ENCODE assay signal across 20 mouse cellular contexts in genomic region chr9:40324826-40325225, GRCm38 (mm10). TPM values are rescaled to one million over a fixed set of nuclear protein-coding genes. Genes with fewer than 3 reads are reported as not detected.
DNase-seq lines count a peak whose midpoint lies in the region; ATAC-seq and TF ChIP-seq lines count a peak whose summit lies in the region.
"Had no signal": no experiment of that assay in that cellular context is flagged by ENCODE, and none has a peak within 500 bp of the region (broad histone marks: within the 10 kb centered on the region; RNA-seq: fewer than 3 reads in every experiment).

No protein-coding gene starts in this region.

- H3K4me2 ChIP-seq in heart, embryonic 11.5 days, result peak overlapping the region; percentile 38
- no peak overlapping the region for H3K4me2 ChIP-seq in midbrain, embryonic 11.5 days
- H3K4me2 ChIP-seq in midbrain, embryonic 14.5 days (ENCODE audit: low read length), result no peak overlapping the region
- H3K4me2 ChIP-seq in liver, embryonic 15.5 days, result peak overlapping the region; percentile 45
- H3K4me2 ChIP-seq in stomach, postnatal 0 days (replicated peaks; ENCODE audit: low read depth), result peak overlapping the region; percentile 44
- H3K4me2 ChIP-seq: lung, embryonic 14.5 days had no signal

- H3K4me1 ChIP-seq in heart, embryonic 11.5 days (ENCODE audit: control insufficient read depth, insufficient read depth, low read length), result peaks cover 32% of the 10 kb centered on the region
- no peaks in the 10 kb centered on the region for H3K4me1 ChIP-seq in midbrain, embryonic 11.5 days (ENCODE audit: control insufficient read depth, insufficient read depth, low read length)
- no peaks in the 10 kb centered on the region for H3K4me1 ChIP-seq in midbrain, embryonic 14.5 days (ENCODE audit: control insufficient read depth, insufficient read depth, low read length)
- H3K4me1 ChIP-seq in liver, embryonic 15.5 days (replicated peaks), result peaks cover 16% of the 10 kb centered on the region
- H3K4me1 ChIP-seq in stomach, postnatal 0 days (replicated peaks; ENCODE audit: control insufficient read depth, insufficient read depth), result no peaks in the 10 kb centered on the region; the same call in none of the 2 replicates

- H3K36me3 ChIP-seq in heart, embryonic 11.5 days (ENCODE audit: control insufficient read depth, insufficient read depth, low read length), result no peaks in the 10 kb centered on the region
- H3K36me3 ChIP-seq in midbrain, embryonic 11.5 days (ENCODE audit: control insufficient read depth, insufficient read depth, low read length), result no peaks in the 10 kb centered on the region
- 0 out of 2 replicates have a peak, but pooled peaks cover 19% of the 10 kb centered on the region for H3K36me3 ChIP-seq in midbrain, embryonic 14.5 days (ENCODE audit: control insufficient read depth, insufficient read depth, low read length)
- no peaks in the 10 kb centered on the region for H3K36me3 ChIP-seq in liver, embryonic 15.5 days (replicated peaks)
- H3K36me3 ChIP-seq in stomach, postnatal 0 days (ENCODE audit: control insufficient read depth, insufficient read depth, low read length), result no peaks in the 10 kb centered on the region
- H3K36me3 ChIP-seq: embryonic facial prominence, embryonic 10.5 days; hindbrain, embryonic 10.5 days had no signal

- no peak overlapping the region for H3K9ac ChIP-seq in heart, embryonic 11.5 days (ENCODE audit: low read depth, low read length)
- no peak overlapping the region for H3K9ac ChIP-seq in midbrain, embryonic 11.5 days (ENCODE audit: low read length)
- no peak overlapping the region for H3K9ac ChIP-seq in midbrain, embryonic 14.5 days (replicated peaks; ENCODE audit: low read length)
- H3K9ac ChIP-seq in liver, embryonic 15.5 days, result no peak overlapping the region
- H3K9ac ChIP-seq in stomach, postnatal 0 days (ENCODE audit: low read length), result no peak overlapping the region
- H3K9ac ChIP-seq: forebrain, postnatal 0 days; lung, embryonic 14.5 days had no signal

- H3K9me3 ChIP-seq in heart, embryonic 11.5 days (replicated peaks; ENCODE audit: control insufficient read depth, low read length), result no peaks in the 10 kb centered on the region
- no peaks in the 10 kb centered on the region for H3K9me3 ChIP-seq in midbrain, embryonic 11.5 days (ENCODE audit: control insufficient read depth, low read length)
- no peaks in the 10 kb centered on the region for H3K9me3 ChIP-seq in midbrain, embryonic 14.5 days (ENCODE audit: control insufficient read depth, low read length)
- no peaks in the 10 kb centered on the region for H3K9me3 ChIP-seq in liver, embryonic 15.5 days (replicated peaks)
- H3K9me3 ChIP-seq in stomach, postnatal 0 days (ENCODE audit: control insufficient read depth, low read length), result no peaks in the 10 kb centered on the region
- H3K9me3 ChIP-seq: embryonic facial prominence, embryonic 10.5 days; hindbrain, embryonic 10.5 days had no signal

- TF ChIP-seq EP300 in stomach, postnatal 0 days (optimal IDR thresholded peaks at IDR 0.05), result no peak

- H3K27ac ChIP-seq in heart, embryonic 11.5 days (ENCODE audit: low read depth, low read length), result no peak overlapping the region
- H3K27ac ChIP-seq in midbrain, embryonic 11.5 days (ENCODE audit: low read depth, low read length), result no peak overlapping the region
- no peak overlapping the region for H3K27ac ChIP-seq in midbrain, embryonic 14.5 days (replicated peaks; ENCODE audit: low read depth, low read length)
- H3K27ac ChIP-seq in liver, embryonic 15.5 days (replicated peaks), result no peak overlapping the region
- peak overlapping the region; percentile 30; the same call in 1 of the 2 replicates for H3K27ac ChIP-seq in stomach, postnatal 0 days (replicated peaks)
- H3K27ac ChIP-seq: embryonic facial prominence, embryonic 10.5 days; heart, adult 2 months; hindbrain, embryonic 10.5 days had no signal

- WGBS in heart, embryonic 11.5 days (ENCODE audit: insufficient replicate concordance), result 79% methylated on average over 6 of the region's 6 CpGs
- 87% methylated on average over 6 of the region's 6 CpGs for WGBS in midbrain, embryonic 11.5 days
- 95% methylated on average over 6 of the region's 6 CpGs for WGBS in midbrain, embryonic 14.5 days
- WGBS in liver, embryonic 15.5 days (ENCODE audit: insufficient replicate concordance), result 62% methylated on average over 6 of the region's 6 CpGs
- 76% methylated on average over 6 of the region's 6 CpGs for WGBS in stomach, postnatal 0 days

- no peak overlapping the region for H3K4me3 ChIP-seq in heart, embryonic 11.5 days (ENCODE audit: low read depth, low read length)
- no peak overlapping the region for H3K4me3 ChIP-seq in midbrain, embryonic 11.5 days (ENCODE audit: low read depth, low read length)
- no peak overlapping the region for H3K4me3 ChIP-seq in midbrain, embryonic 14.5 days (replicated peaks; ENCODE audit: low read depth, low read length)
- no peak overlapping the region for H3K4me3 ChIP-seq in liver, embryonic 15.5 days (replicated peaks)
- H3K4me3 ChIP-seq in stomach, postnatal 0 days (ENCODE audit: low read depth, low read length), result peak overlapping the region; percentile 39
- H3K4me3 ChIP-seq: embryonic facial prominence, embryonic 10.5 days; erythroblast, embryonic 14.5 days; heart, adult 2 months; hindbrain, embryonic 10.5 days had no signal

- no peaks in the 10 kb centered on the region for H3K27me3 ChIP-seq in heart, embryonic 11.5 days (ENCODE audit: control insufficient read depth, insufficient read depth, low read length)
- no peaks in the 10 kb centered on the region for H3K27me3 ChIP-seq in midbrain, embryonic 11.5 days (ENCODE audit: control insufficient read depth, insufficient read depth, low read length)
- no peaks in the 10 kb centered on the region for H3K27me3 ChIP-seq in midbrain, embryonic 14.5 days (ENCODE audit: control insufficient read depth, insufficient read depth, low read length)
- H3K27me3 ChIP-seq in liver, embryonic 15.5 days, result no peaks in the 10 kb centered on the region
- H3K27me3 ChIP-seq in stomach, postnatal 0 days (ENCODE audit: control insufficient read depth, insufficient read depth, low read length), result no peaks in the 10 kb centered on the region
- H3K27me3 ChIP-seq: Patski had no signal

- ATAC-seq in heart, embryonic 11.5 days (replicated peaks; ENCODE audit: insufficient number of reproducible peaks, low FRiP score, low TSS enrichment), result no peak
- no peak for ATAC-seq in midbrain, embryonic 11.5 days (ENCODE audit: low FRiP score)
- ATAC-seq in midbrain, embryonic 14.5 days (ENCODE audit: low FRiP score, low TSS enrichment), result no peak
- no peak for ATAC-seq in liver, embryonic 15.5 days (ENCODE audit: insufficient read depth)
- ATAC-seq in stomach, postnatal 0 days (ENCODE audit: low FRiP score, low TSS enrichment), result no peak
- ATAC-seq: forebrain, postnatal 0 days; inflammation-experienced regulatory T-cells, adult 6 months; Patski had no signal

- DNase-seq in heart, postnatal 25 days (ENCODE audit: low spot score), result no peak
- peak; percentile 23 for DNase-seq in midbrain, embryonic 11.5 days (ENCODE audit: low spot score, missing footprints)
- DNase-seq in midbrain, embryonic 14.5 days, result no peak
- DNase-seq in stomach, postnatal 0 days (ENCODE audit: low spot score), result no peak
- DNase-seq in T-cell, adult 2 months (ENCODE audit: low spot score), result no peak
- no peak for DNase-seq in MN1 (ENCODE audit: low spot score)
- DNase-seq: cerebellum, adult 11 months; cerebellum, postnatal 25 days; forebrain, postnatal 0 days; heart, adult 2 months; kidney, postnatal 14 days; lung, embryonic 14.5 days had no signal

- no peak for TF ChIP-seq CTCF in stomach, postnatal 0 days (IDR thresholded peaks at IDR 0.05; ENCODE audit: low read depth)

- intact Hi-C loops in heart, postnatal 25 days (cut with DNase I), result loop anchor here (5.0 kb wide), 1 partner anchor 63 kb away; no protein-coding TSS in a partner anchor

RNA-seq across cellular contexts. Expression of gene Scn3b, which starts 55.8 kb away (rescaled TPM):
- 0.38 and 0.44 TPM in 2 replicates for polyA plus RNA-seq in heart, embryonic 11.5 days (2014; fragmentation: Nextera tagmentation; extraction: Ambion mirVana)
- total RNA-seq in heart, postnatal 25 days (2021), result under 1 TPM; 0.67 to 0.83 TPM
- 18.6 and 21.2 TPM in 2 replicates for polyA plus RNA-seq in midbrain, embryonic 11.5 days (2014; fragmentation: Nextera tagmentation; extraction: Ambion mirVana)
- 142 and 154 TPM in 2 replicates for polyA plus RNA-seq in midbrain, embryonic 14.5 days (2014; fragmentation: Nextera tagmentation; extraction: Ambion mirVana)
- polyA plus RNA-seq in liver, embryonic 15.5 days (2015; fragmentation: Nextera tagmentation; extraction: Ambion mirVana), result 0.54 and 0.85 TPM in 2 replicates
- 2.0 and 2.9 TPM in 2 replicates for polyA plus RNA-seq in stomach, postnatal 0 days (2015; fragmentation: Nextera tagmentation; extraction: Ambion mirVana)
- total RNA-seq: megakaryocyte-erythroid progenitor cell, adult 5-6 weeks had no signal
- polyA plus RNA-seq: erythroblast, embryonic 14.5 days; inflammation-experienced regulatory T-cells, adult 6 months had no signal

Comparison
In these comparisons a context has a peak if more than half of its experiments do, and no peak if none do; other contexts are left out.
1. H3K4me2 ChIP-seq: peak in heart, embryonic 11.5 days (single experiment), liver, embryonic 15.5 days (single experiment) and stomach, postnatal 0 days (single experiment); none in midbrain, embryonic 11.5 days (single experiment) and midbrain, embryonic 14.5 days (single experiment).